8 mouse cellular contexts compared by ENCODE assay signal in the genomic region with DNA sequence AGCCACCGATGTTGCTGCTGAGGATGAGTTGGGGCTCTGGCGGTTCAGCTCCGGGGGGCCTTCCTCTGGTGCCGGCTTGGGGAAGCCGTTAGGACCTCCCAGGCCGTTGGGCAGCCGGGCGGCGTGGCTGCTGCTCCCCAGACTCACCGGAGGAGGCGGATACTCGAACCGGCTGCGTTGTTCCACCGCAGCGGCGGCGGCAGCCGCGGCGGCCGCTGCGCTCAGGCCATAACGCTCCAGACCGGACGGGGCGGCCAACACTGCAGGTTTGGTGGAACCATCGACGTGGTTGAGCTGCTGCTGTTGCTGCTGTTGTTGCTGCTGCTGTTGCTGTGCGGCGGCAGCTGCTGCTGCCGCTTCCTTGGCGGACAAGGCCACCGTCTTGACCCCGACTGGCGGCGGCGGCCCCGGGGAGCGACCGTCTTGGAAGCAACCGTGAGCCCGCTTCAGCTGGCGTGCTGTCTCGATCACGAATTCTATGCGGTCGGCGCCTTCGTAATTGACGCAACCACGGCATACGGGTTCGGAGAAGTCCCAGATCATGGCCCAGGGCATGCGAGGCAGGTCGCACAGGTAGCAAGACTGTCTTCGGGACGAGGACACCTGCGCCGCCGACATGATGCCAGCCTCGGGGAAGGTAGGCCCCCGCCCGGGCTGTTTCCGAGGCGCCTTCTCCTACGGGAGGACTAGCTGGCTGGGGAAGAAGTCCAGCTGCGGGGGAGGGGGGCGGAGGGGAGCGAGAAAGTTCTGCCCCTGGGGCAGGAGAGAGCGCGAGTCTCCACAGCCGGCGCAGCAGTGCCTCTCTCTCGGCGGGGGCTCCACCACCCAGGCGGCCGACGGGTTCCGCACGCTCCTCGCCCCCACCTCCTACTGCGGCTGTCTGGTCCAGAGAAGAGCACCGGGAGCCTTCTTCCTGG. TPM values are rescaled to one million over a fixed set of nuclear protein-coding genes. Genes with fewer than 3 reads are reported as not detected.
DNase-seq lines count a peak whose midpoint lies in the region; ATAC-seq and TF ChIP-seq lines count a peak whose summit lies in the region.

No protein-coding gene starts in this region.

- no peaks in the 10 kb centered on the region for H3K9me3 ChIP-seq in hindbrain, embryonic 16.5 days (ENCODE audit: control insufficient read depth, low read length)
- H3K9me3 ChIP-seq in liver, embryonic 13.5 days (replicated peaks): no peaks in the 10 kb centered on the region
- no peaks in the 10 kb centered on the region for H3K9me3 ChIP-seq in neural tube, embryonic 12.5 days

- intact Hi-C loops in gastrocnemius, adult 2 months (cut with DNase I): loop anchor here (2.0 kb wide), 2 partner anchors 49 to 59 kb away; no protein-coding TSS in a partner anchor

- no peak for TF ChIP-seq CTCF in cerebellum, adult 2 months (IDR thresholded peaks at IDR 0.05; ENCODE audit: borderline replicate concordance, insufficient read depth, low read depth, low read length)
- peak; percentile 27; the same call in 1 of the 2 replicates for TF ChIP-seq CTCF in gastrocnemius, adult 2 months (IDR thresholded peaks at IDR 0.05)

- ATAC-seq in hindbrain, embryonic 16.5 days: no peak
- ATAC-seq in liver, embryonic 13.5 days (ENCODE audit: low read depth): no peak
- ATAC-seq in neural tube, embryonic 12.5 days (ENCODE audit: low FRiP score, low read depth): no peak; the same call in 1 of the 2 replicates

- peak overlapping the region; percentile 90 for H3K9ac ChIP-seq in hindbrain, embryonic 16.5 days (ENCODE audit: low read depth, low read length)
- peak overlapping the region; percentile 71 for H3K9ac ChIP-seq in liver, embryonic 13.5 days
- H3K9ac ChIP-seq in neural tube, embryonic 12.5 days: peak overlapping the region; percentile 96

- under 1% methylated on average over 83 of the region's 84 CpGs for WGBS in cerebellum, adult 2 months
- WGBS in hindbrain, embryonic 16.5 days: under 1% methylated on average over 64 of the region's 84 CpGs
- WGBS in liver, embryonic 13.5 days (ENCODE audit: insufficient replicate concordance): under 1% methylated on average over 83 of the region's 84 CpGs
- under 1% methylated on average over 83 of the region's 84 CpGs for WGBS in neural tube, embryonic 12.5 days

- peak overlapping the region; percentile 89 for H3K4me2 ChIP-seq in hindbrain, embryonic 16.5 days (ENCODE audit: low read length)
- H3K4me2 ChIP-seq in liver, embryonic 13.5 days: peak overlapping the region; percentile 71
- peak overlapping the region; percentile 87 for H3K4me2 ChIP-seq in neural tube, embryonic 12.5 days (replicated peaks)

- peak overlapping the region; percentile 98 for H3K27ac ChIP-seq in cerebellum, adult 2 months (ENCODE audit: insufficient read depth, low read length)
- H3K27ac ChIP-seq in gastrocnemius, adult 2 months: peak overlapping the region; percentile 100
- peak overlapping the region; percentile 98 for H3K27ac ChIP-seq in hindbrain, embryonic 16.5 days (ENCODE audit: low read depth, low read length)
- H3K27ac ChIP-seq in liver, embryonic 13.5 days: peak overlapping the region; percentile 85
- H3K27ac ChIP-seq in neural tube, embryonic 12.5 days: peak overlapping the region; percentile 95

- no peaks in the 10 kb centered on the region for H3K36me3 ChIP-seq in hindbrain, embryonic 16.5 days (ENCODE audit: control insufficient read depth, insufficient read depth, low read length)
- no peaks in the 10 kb centered on the region for H3K36me3 ChIP-seq in liver, embryonic 13.5 days
- no peaks in the 10 kb centered on the region for H3K36me3 ChIP-seq in neural tube, embryonic 12.5 days

- TF ChIP-seq POLR2A in cerebellum, adult 2 months (IDR thresholded peaks at IDR 0.05; ENCODE audit: borderline replicate concordance, insufficient read depth, low read length): no peak

- peaks cover 11% of the 10 kb centered on the region; the same call in 1 of the 2 replicates for H3K4me1 ChIP-seq in cerebellum, adult 2 months (ENCODE audit: control insufficient read depth, insufficient read depth, low read length)
- H3K4me1 ChIP-seq in hindbrain, embryonic 16.5 days (ENCODE audit: control insufficient read depth, insufficient read depth, low read depth, low read length): peaks cover 42% of the 10 kb centered on the region
- peaks cover 72% of the 10 kb centered on the region for H3K4me1 ChIP-seq in liver, embryonic 13.5 days (replicated peaks)
- peaks cover 60% of the 10 kb centered on the region for H3K4me1 ChIP-seq in neural tube, embryonic 12.5 days

- no peaks in the 10 kb centered on the region for H3K27me3 ChIP-seq in cerebellum, adult 2 months (ENCODE audit: control insufficient read depth, insufficient read depth, low read length)
- H3K27me3 ChIP-seq in hindbrain, embryonic 16.5 days (replicated peaks; ENCODE audit: control insufficient read depth, insufficient read depth, low read length): no peaks in the 10 kb centered on the region
- peaks cover 98% of the 10 kb centered on the region for H3K27me3 ChIP-seq in liver, embryonic 13.5 days
- 0 out of 2 replicates have a peak, but pooled peaks cover 3% of the 10 kb centered on the region for H3K27me3 ChIP-seq in neural tube, embryonic 12.5 days (replicated peaks)

- DNase-seq in ovary, postnatal 36 days (ENCODE audit: low spot score): peak; percentile 70
- DNase-seq in ovary, postnatal 10 days (ENCODE audit: low spot score): no peak
- DNase-seq in cerebellum, adult 2 months: peak; percentile 73 to 80
- DNase-seq in gastrocnemius, adult 2 months: peak; percentile 89
- no peak for DNase-seq in liver, embryonic 13.5 days
- DNase-seq in urinary bladder, adult 18-20 months (ENCODE audit: low spot score in 2 of 2): peak; percentile 36 to 55

- peak overlapping the region; percentile 69 for H3K4me3 ChIP-seq in cerebellum, adult 2 months (replicated peaks; ENCODE audit: insufficient read depth, low read depth, low read length)
- H3K4me3 ChIP-seq in gastrocnemius, adult 2 months: peak overlapping the region; percentile 99
- peak overlapping the region; percentile 80 for H3K4me3 ChIP-seq in hindbrain, embryonic 16.5 days (ENCODE audit: low read length)
- H3K4me3 ChIP-seq in liver, embryonic 13.5 days (replicated peaks): peak overlapping the region; percentile 62
- peak overlapping the region; percentile 84 for H3K4me3 ChIP-seq in neural tube, embryonic 12.5 days

RNA-seq across cellular contexts. Expression of gene Irf2bpl, which starts 1.1 kb away (rescaled TPM):
- polyA plus RNA-seq in cerebellum, adult 2 months (2012; rRNA removed): 48.6 and 53.9 TPM in 2 replicates
- 10 to 100 TPM; 21.5 to 28.2 TPM for total RNA-seq in gastrocnemius, adult 2 months (2021)
- polyA plus RNA-seq in hindbrain, embryonic 16.5 days (2015; fragmentation: Nextera tagmentation; extraction: Ambion mirVana): 49.7 and 56.6 TPM in 2 replicates
- polyA plus RNA-seq in liver, embryonic 13.5 days (2015; fragmentation: Nextera tagmentation; extraction: Ambion mirVana): 2.8 and 3.0 TPM in 2 replicates
- polyA plus RNA-seq in neural tube, embryonic 12.5 days (2016; fragmentation: Nextera tagmentation; extraction: Ambion mirVana): 57.2 and 61.9 TPM in 2 replicates

Comparison
In these comparisons a context has a peak if more than half of its experiments do, and no peak if none do; other contexts are left out.
1. DNase-seq: peak in ovary, postnatal 36 days (single experiment), cerebellum, adult 2 months (2 of 2), gastrocnemius, adult 2 months (single experiment) and urinary bladder, adult 18-20 months (2 of 2); none in ovary, postnatal 10 days (single experiment) and liver, embryonic 13.5 days (single experiment).
2. RNA of gene Irf2bpl, which starts 1.1 kb away (polyA plus RNA-seq): 57.2 to 61.9 TPM in neural tube, embryonic 12.5 days, 49.7 to 56.6 TPM in hindbrain, embryonic 16.5 days and 48.6 to 53.9 TPM in cerebellum, adult 2 months; 2.8 to 3.0 TPM in liver, embryonic 13.5 days; every median in the first group is over 10 times any median in the second.
3. Peak in every context shown above with its lines, with median percentiles within 50 percentile points of each other: H3K27ac ChIP-seq, H3K4me3 ChIP-seq, H3K4me2 ChIP-seq and H3K9ac ChIP-seq.